Mouse (Mus musculus) forebrain, postnatal 0 days (tissue): ENCODE results near the gene Mlph. TPM values are rescaled to one million over a fixed set of nuclear protein-coding genes. Genes with fewer than 3 reads are reported as not detected.

Experiments
- ATAC-seq: fragments of 200-750 bp; cut with Nextera tagmentation; 2 replicates; pipeline ENCODE4 v1.8.0; 2017; ENCODE audit warnings: mild to moderate bottlenecking, moderate library complexity
- DNase-seq: peaks from one replicate; pipeline ENCODE4 v3.0.0-alpha.2; 2015
- H3K27ac ChIP-seq: fragments of 300-500 bp; sonication (generic); 2 replicates; pipeline ENCODE4 v1.5.1; 2014; ENCODE audit warnings: low read depth, mild to moderate bottlenecking, antibody characterized with exemption, low read length, moderate library complexity, mixed read lengths
- H3K27me3 ChIP-seq: fragments of 300-500 bp; sonication (generic); 2 replicates; pipeline ENCODE4 v1.6.1; 2014; ENCODE audit warnings: mild to moderate bottlenecking, low read length, mixed read lengths; ENCODE audit not compliant: insufficient read depth
- H3K36me3 ChIP-seq: fragments of 300-500 bp; sonication (generic); 2 replicates; pipeline ENCODE4 v1.6.1; 2014; ENCODE audit warnings: mild to moderate bottlenecking, moderate library complexity; ENCODE audit not compliant: insufficient read depth
- H3K4me1 ChIP-seq: fragments of 300-500 bp; sonication (generic); 2 replicates; pipeline ENCODE4 v1.6.1; 2014; ENCODE audit warnings: antibody characterized with exemption; ENCODE audit not compliant: insufficient read depth
- H3K4me2 ChIP-seq: fragments of 300-500 bp; sonication (generic); 2 replicates; pipeline ENCODE4 v1.6.1; 2014; ENCODE audit warnings: low read depth, mild to moderate bottlenecking, moderate library complexity
- H3K4me3 ChIP-seq: fragments of 300-500 bp; sonication (generic); 2 replicates; pipeline ENCODE4 v1.5.1; 2014; ENCODE audit warnings: low read depth, low read length, mixed read lengths
- H3K9ac ChIP-seq: fragments of 300-500 bp; sonication (generic); 2 replicates; pipeline ENCODE4 v1.6.1; 2014; ENCODE audit warnings: mild to moderate bottlenecking
- H3K9me3 ChIP-seq: fragments of 300-500 bp; sonication (generic); 2 replicates; pipeline ENCODE4 v1.6.1; 2016; ENCODE audit warnings: low read length
- CTCF ChIP-seq: sonication (generic); IDR thresholded peaks from 2 replicates; pipeline ENCODE4 v1.5.1; 2016; ENCODE audit warnings: antibody characterized with exemption, control low read depth, low read depth
- WGBS: fragments of 180-500 bp; shearing (Covaris S2); extraction: QIAGEN DNeasy Blood & Tissue Kit; methylation state at CpG from one replicate; pipeline ENCODE4 v1.1.7; 2014; 5-methylcytosine and 5-hydroxymethylcytosine counted together
- polyA plus RNA-seq: library from polyadenylated mRNA; unstranded; fragments of >200 nt; fragmentation: Nextera tagmentation; extraction: Ambion mirVana; gene quantifications from 2 replicates; pipeline ENCODE4 v1.2.1, GENCODE M21; 2015
- total RNA-seq: library from RNA; depleted of rRNA; stranded (reverse); fragments of >200 nt; gene quantifications from 2 replicates; pipeline ENCODE4 v1.2.3, GENCODE M21; 2014

The Mlph gene
- total and polyA plus RNA-seq, 2 experiments from 2014 or later = 0.14 to 0.33 TPM

DNA sequence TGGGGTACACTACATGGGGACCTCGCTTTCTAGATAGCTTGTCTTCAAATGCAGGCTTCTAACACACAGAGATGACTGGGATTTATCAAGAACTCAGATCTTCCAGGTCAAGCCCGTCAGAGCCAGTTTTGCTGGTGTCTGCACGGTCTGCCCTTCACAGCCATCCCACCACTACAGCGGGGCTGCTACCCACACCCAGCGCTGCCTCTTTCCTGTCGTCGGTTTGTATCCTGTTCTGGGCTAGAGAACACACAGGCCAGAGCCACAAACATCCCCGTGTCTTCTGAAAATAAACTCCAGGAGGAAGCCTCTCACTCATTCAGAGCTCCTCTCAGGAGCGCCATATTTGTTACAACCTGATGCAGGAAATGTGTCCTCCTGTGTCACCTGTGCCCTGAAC, 34.4 kb downstream of the Mlph start:
- no peaks in the 10 kb centered on the region; the same call in 1 of the 2 replicates for H3K4me1 ChIP-seq
- H3K27ac ChIP-seq = no peak overlapping the region
- no peaks in the 10 kb centered on the region for H3K36me3 ChIP-seq
- no peak overlapping the region for H3K4me2 ChIP-seq
- TF ChIP-seq CTCF = no peak
- no peak overlapping the region for H3K4me3 ChIP-seq
- H3K9ac ChIP-seq = no peak overlapping the region
- no peak for ATAC-seq
- H3K27me3 ChIP-seq = no peaks in the 10 kb centered on the region
- no peak for DNase-seq
- H3K9me3 ChIP-seq = no peaks in the 10 kb centered on the region
- WGBS = 79% methylated on average over 9 of the region's 9 CpGs

DNA sequence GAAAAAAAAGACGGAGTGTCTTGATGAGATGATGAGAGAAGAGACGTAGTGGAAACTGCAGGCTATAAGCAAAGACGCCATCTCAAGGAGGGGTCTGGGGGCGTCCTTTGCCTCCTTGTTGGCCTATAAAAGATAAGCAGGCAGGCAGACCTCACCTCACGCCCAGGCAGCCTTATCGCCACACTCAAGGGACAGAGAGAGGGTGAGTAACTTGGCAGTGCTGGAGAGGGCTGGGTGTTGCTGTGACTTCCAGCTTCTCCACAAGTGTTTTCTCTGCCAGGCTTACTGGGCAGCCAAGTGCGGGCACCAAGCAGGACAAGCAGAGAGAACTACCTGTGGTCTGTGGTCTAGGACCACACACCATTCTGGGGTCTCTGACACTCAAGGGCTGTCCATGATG, 36.8 kb downstream of the Mlph start:
- Histone ChIP-seq H3K27ac (no peak overlapping the region), H3K9ac (no peak overlapping the region), H3K9me3 (no peaks in the 10 kb centered on the region), H3K27me3 (no peaks in the 10 kb centered on the region), H3K4me1 (no peaks in the 10 kb centered on the region; the same call in 1 of the 2 replicates), H3K36me3 (no peaks in the 10 kb centered on the region), H3K4me2 (no peak overlapping the region), H3K4me3 (no peak overlapping the region)
- TF ChIP-seq CTCF = no peak
- ATAC-seq (no peak), DNase-seq (no peak)
- WGBS = 86% methylated on average over 7 of the region's 7 CpGs

DNA sequence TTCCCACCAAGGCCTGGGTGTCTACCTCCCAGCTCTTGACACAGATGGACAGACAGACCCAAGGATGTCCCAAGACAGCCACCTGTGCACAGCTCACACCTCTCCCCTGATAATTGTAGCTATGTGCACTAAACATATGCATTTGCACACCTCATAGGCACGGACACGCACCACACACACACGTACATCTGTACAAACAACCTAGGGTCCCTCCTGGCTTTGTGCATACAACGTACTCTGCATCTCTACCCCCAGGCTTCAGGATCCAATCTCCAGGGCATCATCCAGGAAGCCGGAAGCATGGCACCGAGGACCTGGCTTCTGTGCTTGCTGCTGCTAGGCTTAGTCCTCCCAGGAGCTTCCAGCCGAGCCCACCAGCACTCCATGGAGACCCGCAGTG, 37.9 kb downstream of the Mlph start, which contains the start of gene Prlh:
Prlh (plus strand) TSS at position 301 of the 400 bp plus-strand sequence.
- Histone ChIP-seq H3K4me3 (no peak within 1 kb of the TSS), H3K9me3 (no peaks in the 10 kb centered on the region), H3K4me1 (no peaks in the 10 kb centered on the region; the same call in 1 of the 2 replicates), H3K27ac (no peak within 1 kb of the TSS), H3K4me2 (no peak within 1 kb of the TSS), H3K9ac (no peak within 1 kb of the TSS), H3K27me3 (peaks cover 1% of the 10 kb centered on the region), H3K36me3 (no peaks in the 10 kb centered on the region)
- WGBS = 76% methylated on average over 8 of the region's 8 CpGs
- DNase-seq = no peak
- no peak for TF ChIP-seq CTCF
- no peak for ATAC-seq

DNA sequence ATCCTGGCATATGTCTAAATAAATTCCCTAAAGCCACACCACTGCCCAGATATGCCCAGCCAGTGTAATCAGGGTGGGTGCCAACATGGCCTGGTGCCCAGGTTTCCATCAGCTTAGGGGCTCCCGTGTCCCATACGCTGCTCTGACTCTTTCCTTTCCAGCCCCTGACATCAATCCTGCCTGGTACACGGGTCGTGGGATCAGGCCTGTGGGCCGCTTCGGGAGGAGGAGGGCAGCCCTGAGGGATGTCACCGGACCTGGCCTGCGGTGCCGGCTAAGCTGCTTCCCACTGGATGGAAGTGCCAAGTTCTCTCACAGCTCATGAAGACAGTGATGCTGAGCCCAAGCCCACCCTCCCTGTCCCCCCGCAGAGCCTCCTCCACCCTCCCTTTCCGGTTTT, 38.8 kb downstream of the Mlph start:
- ATAC-seq (peak; percentile 22), DNase-seq (peak; percentile 19)
- Histone ChIP-seq H3K9ac (no peak overlapping the region), H3K9me3 (no peaks in the 10 kb centered on the region), H3K27me3 (peaks cover 4% of the 10 kb centered on the region), H3K4me3 (no peak overlapping the region), H3K4me2 (no peak overlapping the region), H3K27ac (no peak overlapping the region), H3K4me1 (no peaks in the 10 kb centered on the region; the same call in 1 of the 2 replicates), H3K36me3 (no peaks in the 10 kb centered on the region)
- 54% methylated on average over 11 of the region's 11 CpGs for WGBS
- no peak for TF ChIP-seq CTCF

DNA sequence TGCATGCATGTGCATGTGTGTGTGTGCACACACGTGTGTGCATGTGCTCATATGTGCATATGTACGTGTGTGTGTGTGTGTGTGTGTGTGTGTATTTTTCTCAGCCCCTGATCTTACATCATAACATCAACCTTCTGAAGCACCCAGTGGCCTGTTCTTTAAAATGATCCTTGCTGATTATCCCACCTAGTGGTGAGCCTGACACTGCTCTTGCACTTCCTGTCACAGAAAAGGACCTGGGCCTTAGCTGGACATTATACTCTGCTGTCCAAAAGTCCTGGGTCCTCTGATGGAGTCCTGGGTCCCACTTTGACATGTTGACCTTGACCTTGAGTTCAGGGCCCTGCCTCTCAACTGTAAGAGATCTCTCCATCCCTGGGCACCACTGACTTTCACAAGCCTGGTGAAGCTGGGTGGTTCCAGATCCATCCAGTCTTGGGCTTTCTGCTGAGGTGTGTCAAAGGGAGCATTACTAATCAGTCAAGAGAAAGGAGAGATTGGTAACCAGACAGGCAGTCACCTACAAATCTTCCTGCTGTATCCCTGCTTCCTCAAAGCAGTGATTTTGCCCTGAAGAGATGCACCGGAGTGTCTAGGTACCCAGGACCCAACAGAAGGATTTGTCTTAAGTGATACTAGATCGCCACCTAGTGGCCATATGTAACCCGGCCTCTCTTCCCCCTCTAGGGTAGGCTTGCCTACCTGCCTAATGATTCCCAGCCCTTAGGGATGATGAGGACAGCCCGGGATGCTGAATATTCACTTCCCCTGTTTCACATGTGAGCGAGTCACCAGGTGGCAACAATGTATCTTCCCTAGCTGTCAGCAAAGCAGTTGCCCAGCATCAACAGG, 41.6 kb downstream of the Mlph start:
- Histone ChIP-seq H3K9me3 (no peaks in the 10 kb centered on the region), H3K4me1 (no peaks in the 10 kb centered on the region; the same call in 1 of the 2 replicates), H3K27me3 (peaks cover 4% of the 10 kb centered on the region), H3K36me3 (no peaks in the 10 kb centered on the region), H3K9ac (no peak overlapping the region), H3K4me2 (no peak overlapping the region), H3K27ac (no peak overlapping the region), H3K4me3 (no peak overlapping the region)
- 37% methylated on average over 7 of the region's 7 CpGs for WGBS
- ATAC-seq = peak; percentile 93
- peak; percentile 93 for TF ChIP-seq CTCF
- peak; percentile 89 for DNase-seq

DNA sequence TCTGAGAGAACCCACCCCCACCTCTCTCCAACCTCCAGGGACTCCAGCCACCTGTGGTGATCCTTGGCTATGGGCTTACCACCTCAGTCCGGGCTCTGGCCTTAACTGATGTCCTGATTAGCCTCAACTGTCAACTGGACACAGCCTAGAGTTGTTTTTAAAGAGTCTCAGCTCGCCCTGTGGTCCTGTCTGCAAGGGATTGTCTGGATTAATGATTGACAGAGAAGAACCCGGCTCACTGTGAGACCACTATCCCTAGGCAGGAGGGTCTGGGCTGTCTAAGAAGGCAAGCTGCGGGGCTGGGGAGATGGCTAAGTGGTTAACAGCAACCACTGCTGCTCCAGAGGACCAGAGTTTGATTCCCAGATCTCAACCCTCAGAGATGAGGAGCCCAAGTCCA, 47.6 kb downstream of the Mlph start:
- Histone ChIP-seq H3K4me2 (no peak overlapping the region), H3K9me3 (no peaks in the 10 kb centered on the region), H3K4me3 (no peak overlapping the region), H3K36me3 (no peaks in the 10 kb centered on the region), H3K9ac (no peak overlapping the region), H3K27ac (no peak overlapping the region), H3K27me3 (peaks cover 4% of the 10 kb centered on the region), H3K4me1 (no peaks in the 10 kb centered on the region)
- DNase-seq (no peak), ATAC-seq (no peak)
- TF ChIP-seq CTCF = no peak
- 55% methylated on average over 4 of the region's 4 CpGs for WGBS

DNA sequence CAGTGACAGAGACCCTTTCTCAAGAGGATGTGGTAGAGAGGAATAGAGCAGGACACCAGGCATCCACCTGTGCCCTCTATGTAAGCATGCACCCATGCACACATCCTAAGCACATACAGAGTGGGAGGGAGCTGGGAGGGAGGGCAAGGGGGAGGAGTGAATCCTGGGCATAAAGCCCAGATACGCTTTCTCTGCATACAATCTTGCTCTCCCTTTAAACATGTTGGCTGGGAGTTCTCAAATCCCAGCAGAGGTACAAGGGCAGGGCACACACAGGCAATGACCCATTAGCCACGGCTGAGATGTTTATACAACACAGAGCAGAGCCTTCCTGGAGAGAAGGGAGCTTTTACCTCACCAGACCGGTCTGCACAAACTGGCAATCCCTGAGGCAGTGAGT, 48.1 kb downstream of the Mlph start:
- Histone ChIP-seq H3K4me1 (no peaks in the 10 kb centered on the region), H3K4me2 (no peak overlapping the region), H3K27ac (no peak overlapping the region), H3K4me3 (no peak overlapping the region), H3K36me3 (no peaks in the 10 kb centered on the region), H3K27me3 (peaks cover under 1% of the 10 kb centered on the region), H3K9me3 (no peaks in the 10 kb centered on the region), H3K9ac (no peak overlapping the region)
- peak; percentile 30; the same call in 1 of the 2 replicates for ATAC-seq
- DNase-seq = peak; percentile 18
- no peak for TF ChIP-seq CTCF
- WGBS = 21% methylated on average over 3 of the region's 3 CpGs
